Mouse (Mus musculus) thymus, adult 2 months (tissue): Measurements from ENCODE around the gene Tmem121.

ENCODE experiments used
- CTCF ChIP-seq: fragments of 200-500 bp; IDR thresholded peaks from 2 replicates; pipeline ENCODE4 v1.5.1; 2012; ENCODE audit warnings: mild to moderate bottlenecking, control low read depth, low read length, moderate library complexity, borderline replicate concordance; ENCODE audit not compliant: control insufficient read depth, poor library complexity, insufficient read depth; ENCODE audit errors: extremely low read depth
- POLR2A ChIP-seq: fragments of 200-500 bp; IDR thresholded peaks from 2 replicates; pipeline ENCODE4 v1.6.1; 2012; ENCODE audit warnings: mild to moderate bottlenecking, low read length, control low read depth, moderate library complexity; ENCODE audit not compliant: control insufficient read depth, poor library complexity, insufficient read depth; ENCODE audit errors: extremely low read depth

GRCm38 (mm10) chr12:113141531-113141973 is 44.2 kb upstream of the Tmem121 start:
- TF ChIP-seq POLR2A (no peak), CTCF (no peak)
